Mouse (Mus musculus) activated CD4-positive, CD25-positive, alpha-beta regulatory T cell, adult 4 months (primary cell): Measurements from ENCODE around the gene Fam219b. TPM values are rescaled to one million over a fixed set of nuclear protein-coding genes. Genes with fewer than 3 reads are reported as not detected.

Experiments used
- ATAC-seq: one replicate; pipeline ENCODE4 v1.8.0; 2017
- polyA plus RNA-seq, 2 experiments: library from polyadenylated mRNA; unstranded; fragments of 100-300 nt; shearing (Covaris generic); gene quantifications; one replicate each; pipeline ENCODE4 v1.2.1; 2017

Gene Fam219b
- polyA plus RNA-seq, 2 experiments from 2014 or later = 21.7 to 33.7 TPM

GRCm38 (mm10) chr9:57565741-57566221 is 28.5 kb downstream of the Fam219b start:
- no peak for ATAC-seq

DNA sequence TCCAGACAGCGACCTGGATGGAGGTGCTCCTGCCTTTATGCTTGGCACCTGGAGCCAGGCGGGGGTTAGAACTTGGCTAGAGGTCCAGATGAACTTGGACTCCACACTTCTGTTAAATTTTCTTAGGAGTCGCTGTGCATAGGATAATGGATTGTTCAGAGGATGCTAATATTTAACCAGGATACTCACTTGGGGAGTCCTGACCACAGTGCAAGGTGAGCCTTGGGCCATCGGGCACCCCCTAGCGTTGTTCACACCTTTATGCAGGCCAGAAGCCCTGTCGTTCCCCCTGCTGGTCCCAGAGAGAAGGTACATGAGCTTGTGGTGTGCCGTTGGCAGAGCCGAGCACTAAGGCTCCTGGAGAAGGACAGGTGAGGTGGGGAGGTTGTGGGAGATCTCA is 29.5 kb downstream of the Fam219b start:
- no peak for ATAC-seq

GRCm38 (mm10) chr9:57568500-57568899 is 31.2 kb downstream of the Fam219b start:
- ATAC-seq = no peak

DNA sequence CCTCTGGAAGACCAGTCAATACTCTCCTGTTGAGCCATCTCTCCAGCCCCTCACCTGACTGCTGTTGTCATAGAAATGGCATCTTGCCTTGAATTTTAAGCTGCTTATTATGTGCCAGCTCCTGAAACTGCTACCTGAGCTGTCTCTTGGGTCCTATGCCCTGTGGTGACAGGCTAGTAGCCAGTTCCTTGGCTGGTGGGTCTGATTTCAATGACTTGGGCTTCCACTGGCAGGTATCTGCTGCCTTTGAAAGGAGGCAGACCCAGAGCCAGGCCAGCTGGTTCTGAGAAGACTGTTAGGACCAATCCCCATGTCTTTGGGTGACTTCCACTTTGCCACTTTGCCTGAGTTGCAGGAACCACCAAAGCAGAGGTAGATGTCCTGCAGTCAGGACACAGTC is 37.1 kb downstream of the Fam219b start:
- ATAC-seq = no peak

DNA sequence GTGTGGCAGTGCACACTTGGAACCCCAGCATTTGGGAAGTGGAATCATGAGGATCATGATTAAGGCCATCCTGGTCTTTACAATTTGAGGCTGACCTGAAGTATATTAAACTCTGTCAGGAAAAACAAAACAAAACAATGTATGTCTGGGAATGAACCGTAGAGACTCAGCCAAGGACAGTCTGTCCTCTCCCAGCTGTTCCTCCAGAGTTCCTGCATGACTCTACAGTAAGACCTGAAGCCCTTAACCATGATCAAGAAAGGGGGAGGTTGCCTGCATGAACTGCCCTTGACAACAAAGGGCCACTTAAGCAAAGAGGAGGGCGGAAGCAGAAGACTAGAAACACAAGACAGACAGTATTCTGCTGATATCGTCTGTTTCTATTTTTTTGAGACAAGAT is 38.2 kb downstream of the Fam219b start:
- ATAC-seq = no peak

DNA sequence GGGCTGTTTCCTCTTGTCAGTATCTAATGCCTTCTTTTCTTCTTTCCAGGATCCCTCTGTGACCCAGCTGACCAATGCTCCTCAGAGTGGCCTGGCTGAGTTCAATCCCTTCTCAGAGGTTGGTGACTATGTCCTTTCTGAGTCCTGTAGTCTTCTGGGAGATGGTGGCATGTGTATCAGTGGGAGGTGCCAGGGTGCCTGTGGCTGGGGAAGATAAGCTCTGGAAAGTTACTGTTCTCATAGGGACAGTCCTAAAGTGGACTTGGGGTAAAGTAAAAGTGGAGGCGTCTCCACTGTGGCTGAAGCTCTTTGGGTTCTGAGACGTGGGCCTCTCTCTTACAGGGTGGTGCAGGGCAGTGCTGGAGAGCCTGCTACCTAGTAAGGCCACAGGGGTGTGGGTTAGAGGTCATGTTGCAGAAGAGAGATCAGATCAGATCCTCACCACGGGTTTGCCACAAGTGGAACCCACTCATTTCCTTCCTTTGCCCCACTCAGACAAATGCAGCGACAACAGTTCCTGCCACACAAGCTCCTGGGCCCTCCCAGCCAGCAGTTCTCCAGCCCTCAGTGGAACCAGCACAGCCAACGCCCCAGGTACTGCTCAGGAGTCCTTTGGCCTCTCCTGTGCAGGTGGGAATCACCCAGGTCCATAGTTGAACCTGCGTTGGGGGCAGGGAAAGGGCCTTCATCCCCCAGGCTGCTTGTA is 40.0 kb downstream of the Fam219b start:
- peak; percentile 43 for ATAC-seq

DNA sequence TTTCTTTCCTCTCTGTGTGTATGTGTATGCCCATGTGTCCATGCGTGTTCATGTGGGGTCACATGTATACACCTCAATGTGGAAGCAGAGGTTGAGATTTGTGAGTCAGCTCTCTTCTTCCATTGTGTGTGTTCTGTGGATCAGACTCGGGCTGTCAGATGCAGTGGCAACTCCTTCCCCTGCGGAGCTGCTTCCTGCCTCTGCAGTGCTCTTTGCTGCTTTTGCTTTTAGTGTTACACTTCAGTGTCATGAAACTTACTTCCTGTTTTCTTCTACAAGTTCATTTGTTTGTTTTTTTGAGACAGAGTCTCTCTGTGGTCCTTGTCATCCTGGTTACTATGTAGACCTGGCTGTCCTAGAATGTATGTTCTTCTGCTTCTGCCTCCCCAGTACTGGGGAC is 47.7 kb downstream of the Fam219b start:
- ATAC-seq = no peak

DNA sequence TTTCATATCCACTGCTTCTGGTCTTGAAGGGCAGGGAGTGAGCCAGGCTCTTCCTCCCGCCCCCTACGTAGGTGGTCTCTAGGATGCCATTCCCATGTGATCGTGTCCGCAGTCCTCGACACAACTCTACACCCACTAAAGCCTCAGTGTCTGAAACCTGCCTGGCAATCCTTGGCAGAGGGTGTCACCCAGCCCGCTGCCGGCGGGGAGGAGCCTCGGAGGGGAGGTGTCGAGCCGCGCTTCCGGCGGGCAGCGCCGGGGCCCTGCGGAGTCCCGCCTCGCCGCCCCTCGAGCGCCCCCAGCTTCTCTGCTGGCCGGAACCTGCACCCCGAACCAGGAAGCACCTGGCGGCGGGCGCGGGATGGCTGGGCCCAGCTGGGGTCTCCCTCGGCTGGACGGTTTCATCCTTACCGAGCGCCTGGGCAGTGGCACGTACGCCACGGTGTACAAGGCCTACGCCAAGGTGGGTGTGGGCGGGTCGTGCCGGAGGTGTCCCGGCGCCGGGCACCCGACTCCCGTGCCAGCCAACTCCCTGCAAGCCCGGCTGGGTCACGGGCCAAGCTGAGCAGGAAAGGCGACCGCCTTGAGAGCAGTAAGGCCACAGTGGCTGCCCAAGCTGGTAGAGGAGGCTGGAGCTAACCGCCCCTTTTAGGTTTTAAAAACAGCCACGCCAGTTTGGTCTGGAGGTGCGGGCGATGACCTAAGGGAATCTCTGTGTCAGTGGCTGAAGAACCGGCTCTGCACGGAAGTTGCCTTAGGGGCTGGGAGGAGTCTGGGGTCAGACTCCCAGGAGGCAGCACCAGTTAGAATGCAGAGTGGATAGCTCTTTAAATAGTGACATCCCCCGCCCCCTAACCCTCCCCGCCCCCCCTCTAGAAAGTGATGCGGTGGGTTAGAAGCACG is 52.1 kb downstream of the Fam219b start, which contains the start of gene Ulk3:
Gene Ulk3, plus strand, starts transcription at position 229 of the 903 bp plus-strand sequence.
- peak; percentile 78 for ATAC-seq

- no peak for ATAC-seq
These were observed 53.4 kb downstream of the Fam219b start for GRCm38 (mm10) chr9:57590726-57591125.

Other genes with a start within 250 kb of the Fam219b start
- gene Ppcdc, start 97.4 kb upstream of the Fam219b start, polyA plus RNA-seq = 100 to 1,000 TPM; 117 to 128 TPM
- under 1 TPM in 1 of 2 experiments, not detected in 1; 0.50 TPM for gene Scamp5, start 69.5 kb upstream of the Fam219b start, polyA plus RNA-seq
- not detected for gene Rpp25, start 33.5 kb upstream of the Fam219b start, polyA plus RNA-seq
- 100 to 1,000 TPM; 315 to 368 TPM for gene Cox5a, start 16.3 kb upstream of the Fam219b start, polyA plus RNA-seq
- 10 to 100 TPM in 1 of 2 experiments, 1 to 10 TPM in 1; 7.8 to 14.8 TPM for gene Mpi, start 15.2 kb downstream of the Fam219b start, polyA plus RNA-seq
- 10 to 100 TPM; 68.7 to 92.7 TPM for gene Scamp2, start 23.4 kb downstream of the Fam219b start, polyA plus RNA-seq
- 10 to 100 TPM; 25.1 to 29.3 TPM for gene Ulk3, start 51.9 kb downstream of the Fam219b start, polyA plus RNA-seq
- gene Cplx3, start 68.8 kb downstream of the Fam219b start, polyA plus RNA-seq = not detected
- gene Lman1l, start 83.2 kb downstream of the Fam219b start, polyA plus RNA-seq = not detected
- gene Csk, start 116.1 kb downstream of the Fam219b start, polyA plus RNA-seq = 100 to 1,000 TPM; 118 to 146 TPM
- not detected for gene Cyp1a2, start 146.2 kb downstream of the Fam219b start, polyA plus RNA-seq
- gene Cyp1a1, start 150.4 kb downstream of the Fam219b start, polyA plus RNA-seq = not detected
- gene Edc3, start 171.0 kb downstream of the Fam219b start, polyA plus RNA-seq = 10 to 100 TPM; 23.1 to 26.5 TPM
- 10 to 100 TPM; 70.7 to 77.8 TPM for gene Clk3, start 228.3 kb downstream of the Fam219b start, polyA plus RNA-seq